Mouse (Mus musculus): ENCODE results near the gene Palm2.

Gene Palm2

DNA sequence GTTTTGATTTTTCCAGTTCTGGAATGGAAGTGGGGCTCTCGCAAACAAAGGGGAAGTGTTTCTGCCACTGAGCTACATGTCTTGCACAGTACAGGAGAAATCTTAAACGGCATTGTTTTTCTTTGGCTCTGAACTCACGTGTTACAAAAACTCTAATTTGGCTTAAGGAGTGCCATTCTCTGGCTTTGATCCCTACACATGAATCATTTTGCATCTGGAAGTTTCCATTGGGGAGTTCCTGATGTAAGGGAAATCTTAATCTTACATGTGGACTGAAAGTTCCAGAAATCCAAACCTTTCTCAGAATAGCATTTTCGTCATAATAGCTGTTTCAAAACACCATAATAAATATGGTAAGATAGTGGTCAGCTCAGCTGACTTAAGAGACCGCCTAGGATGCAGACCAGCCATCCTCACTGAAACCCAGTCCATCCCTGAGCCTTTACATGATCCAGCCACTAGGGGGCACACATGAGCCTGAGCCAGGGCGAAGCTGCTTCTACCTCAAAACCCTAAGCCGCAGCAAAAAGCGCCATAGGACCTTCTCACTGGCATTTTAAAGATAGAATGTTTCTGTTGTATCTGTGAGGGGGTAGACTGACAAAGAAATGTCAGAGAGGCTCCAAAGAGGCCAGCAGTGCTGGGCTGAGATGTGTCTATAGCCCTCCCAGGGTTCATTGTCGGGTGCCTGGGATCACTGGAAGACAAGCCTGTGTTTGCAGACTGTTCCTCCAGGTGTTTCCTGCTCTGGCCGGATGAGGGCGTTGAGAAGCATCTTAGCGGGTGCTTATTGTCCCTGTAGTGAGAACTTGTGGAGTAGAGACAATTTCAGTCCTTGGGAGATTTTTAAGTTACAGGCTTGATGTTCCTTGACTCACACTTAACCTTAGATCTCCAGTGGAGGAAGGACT, 239.2 kb downstream of the Palm2 start:
- peak; percentile 72 to 88 for DNase-seq

DNA sequence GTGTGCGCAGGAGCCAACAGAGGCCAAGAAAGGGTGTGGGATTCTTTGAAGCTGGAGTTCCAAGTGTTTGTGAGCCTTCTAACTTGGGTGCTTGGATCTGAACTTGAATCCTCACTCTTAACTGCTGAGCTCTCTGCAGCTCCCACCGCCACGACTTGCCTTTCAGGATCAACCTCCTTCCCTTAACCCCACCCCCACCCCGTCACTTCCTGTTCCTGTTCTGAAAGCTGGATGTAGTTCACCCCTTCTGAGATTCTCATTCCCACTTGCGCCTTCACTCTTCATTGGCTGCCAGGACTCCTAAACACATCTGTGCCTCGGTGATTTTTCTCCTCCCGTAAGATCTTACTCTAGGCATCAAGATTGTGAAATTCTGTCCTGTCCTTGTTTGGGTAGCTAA, 240.3 kb downstream of the Palm2 start:
- DNase-seq = no peak

DNA sequence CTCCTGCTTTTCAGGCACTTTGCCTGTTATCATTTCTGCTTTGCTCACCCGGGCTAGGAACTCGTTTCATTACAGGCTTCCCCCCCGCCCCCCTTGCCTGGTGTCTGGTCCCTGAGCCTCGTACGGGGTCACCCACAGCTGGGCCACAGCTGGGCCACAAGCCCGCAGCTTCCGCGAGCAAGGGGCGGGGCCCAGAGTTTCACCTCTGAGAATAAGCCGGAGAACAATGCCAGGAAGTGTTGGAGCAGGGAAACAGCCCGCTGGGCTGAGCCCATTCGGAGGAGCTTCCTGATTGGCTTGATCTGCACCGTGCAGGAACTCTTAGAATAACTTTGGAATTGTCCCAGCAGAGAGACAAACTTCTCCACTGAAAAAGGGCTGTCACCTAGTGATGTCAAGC, 241.3 kb downstream of the Palm2 start:
- peak; percentile 39 to 55 for DNase-seq

DNA sequence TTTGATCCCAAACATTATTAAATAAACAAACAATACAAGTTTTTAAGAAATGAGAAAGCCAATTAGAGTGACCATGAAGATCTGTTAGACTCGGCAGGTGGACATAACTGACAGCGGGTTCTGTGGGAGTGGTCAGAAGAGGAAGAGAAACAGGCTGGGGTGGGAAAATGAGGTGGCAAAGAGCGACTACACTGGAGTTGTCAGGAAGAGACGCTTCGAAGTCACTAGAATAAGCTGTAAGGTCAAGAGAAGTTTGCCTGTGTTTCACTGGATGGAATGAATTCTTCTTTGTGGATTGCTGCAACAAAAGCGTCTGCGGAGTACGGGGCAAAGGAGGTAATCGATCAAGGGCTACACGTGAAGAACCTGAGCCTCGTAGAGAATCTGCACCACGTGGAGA, 243.9 kb downstream of the Palm2 start:
- no peak for DNase-seq

DNA sequence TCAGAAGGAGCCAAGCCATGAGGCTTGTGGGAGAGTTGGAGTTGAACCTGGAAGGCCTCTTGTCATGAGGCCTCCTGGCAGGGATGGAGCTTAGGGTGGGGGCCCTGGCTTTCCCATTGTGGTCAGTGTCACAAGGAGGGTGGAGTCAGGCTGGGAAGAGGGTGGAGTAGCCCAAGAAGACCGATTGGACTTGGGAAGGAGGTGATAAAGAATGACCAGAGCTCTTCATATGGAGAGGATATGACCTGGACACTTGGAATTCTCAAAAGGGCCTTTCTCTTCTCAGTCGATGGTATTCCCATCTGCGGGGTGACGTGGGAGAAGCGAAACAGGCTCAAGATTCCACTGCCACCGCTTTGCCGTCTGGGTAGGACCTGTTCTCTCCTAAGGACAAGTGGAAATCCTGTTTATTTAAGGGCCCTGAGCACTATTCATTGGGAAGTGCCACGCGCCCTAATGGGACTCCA, 245.0 kb downstream of the Palm2 start:
- no peak for DNase-seq

DNA sequence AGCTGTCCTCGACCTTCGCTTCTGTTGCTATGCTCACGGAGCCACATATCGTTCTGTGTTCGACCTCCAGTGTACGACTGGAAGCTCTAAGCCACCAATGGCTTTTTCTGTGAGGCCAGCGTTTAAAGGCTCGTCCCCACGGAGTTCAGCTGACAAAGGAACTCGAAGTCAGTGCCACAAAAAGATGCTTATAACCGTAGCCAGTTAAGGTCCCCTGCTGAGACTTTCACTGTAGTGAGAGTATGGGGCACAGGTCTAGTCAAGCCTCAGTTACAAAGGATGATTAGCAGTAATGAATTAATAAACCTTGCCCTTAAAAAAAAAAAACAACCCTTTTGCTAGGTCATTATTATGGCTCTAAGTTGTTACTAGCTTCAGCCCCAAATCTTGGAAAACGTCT, 246.1 kb downstream of the Palm2 start:
- DNase-seq = no peak

DNA sequence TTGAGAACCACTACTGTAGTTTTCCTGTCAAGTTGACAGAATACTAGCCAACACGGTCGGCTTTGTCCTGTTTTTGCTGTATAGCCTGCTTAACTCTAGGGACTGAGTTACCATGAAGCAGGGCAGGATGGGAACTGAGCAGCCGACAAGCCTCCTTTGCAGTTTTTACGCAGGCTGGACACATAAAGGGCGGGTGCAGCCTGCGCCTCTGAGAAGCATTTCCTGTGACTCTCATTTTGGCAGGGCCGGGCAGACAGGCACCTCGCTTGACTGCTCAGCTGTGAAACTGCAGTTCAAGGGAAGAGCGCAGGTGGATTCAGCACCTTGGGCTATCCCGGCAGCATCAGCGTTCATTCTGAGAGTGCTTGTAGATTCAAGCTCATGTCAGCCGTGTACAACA, 247.5 kb downstream of the Palm2 start:
- peak; percentile 75 to 79 for DNase-seq

DNA sequence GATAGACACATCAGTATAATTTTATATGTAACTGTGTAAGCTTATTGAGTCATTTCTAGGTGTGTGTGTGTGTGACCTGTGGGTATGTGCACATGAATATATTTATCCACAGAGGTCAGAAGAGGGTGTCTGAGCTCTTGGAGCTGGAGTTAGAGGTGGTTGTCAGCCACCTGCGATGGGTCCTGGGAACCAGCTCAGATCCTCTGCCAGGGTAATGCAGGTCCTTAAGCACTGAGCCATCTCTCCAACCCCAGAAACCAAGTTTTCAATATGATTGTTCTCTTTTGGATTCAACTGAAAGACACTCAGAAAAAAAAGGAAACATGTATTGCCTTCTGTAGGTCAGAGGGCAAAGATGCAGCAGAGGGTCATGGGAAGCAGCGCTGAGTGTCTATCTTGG, 248.3 kb downstream of the Palm2 start:
- no peak for DNase-seq

DNA sequence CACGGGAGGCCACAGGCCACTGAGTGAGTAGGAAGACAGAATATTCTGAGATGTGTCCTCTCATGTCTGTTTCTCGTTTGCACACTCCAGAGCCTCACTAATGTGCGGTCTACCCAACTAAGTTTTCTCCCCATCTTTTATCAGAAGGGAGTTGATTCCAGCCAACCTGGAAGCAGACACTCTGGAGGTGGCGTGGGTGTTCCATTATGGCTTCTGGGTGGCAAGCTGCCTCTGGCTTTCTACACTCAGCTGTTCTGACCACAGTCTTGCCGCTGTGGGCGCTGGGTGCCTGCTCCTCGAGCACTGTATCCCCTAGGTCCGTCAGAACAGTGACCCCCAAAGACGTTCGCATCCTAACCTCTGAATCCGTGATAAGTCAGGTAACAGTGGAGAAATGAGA, 248.9 kb downstream of the Palm2 start:
- no peak for DNase-seq

DNA sequence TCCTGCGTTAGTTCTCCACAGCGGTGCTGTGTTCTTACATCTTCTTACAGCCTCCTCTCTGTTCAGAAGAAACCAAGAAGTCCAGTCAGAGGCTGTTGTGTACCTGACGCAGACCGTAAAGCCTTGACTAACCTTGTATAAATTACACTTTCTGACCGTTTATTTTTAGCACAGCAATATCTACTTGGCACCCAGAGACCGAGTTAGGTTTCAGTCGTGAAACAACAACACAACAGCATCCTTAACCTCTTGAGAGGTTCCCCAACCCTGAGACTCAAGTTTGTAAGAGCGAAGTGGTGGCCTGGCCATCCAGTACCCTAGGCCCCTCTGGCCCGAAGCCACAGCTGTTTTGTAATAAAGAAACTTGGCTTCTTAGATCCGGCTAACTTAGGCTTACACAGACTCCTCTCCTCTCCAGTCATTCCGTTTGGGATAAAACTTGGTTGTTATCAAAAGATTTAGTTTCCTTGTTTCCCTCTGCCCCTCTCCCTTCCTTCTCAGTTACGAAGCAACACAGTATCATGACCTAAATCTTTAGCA, 250.7 kb downstream of the Palm2 start:
- no peak for DNase-seq

DNA sequence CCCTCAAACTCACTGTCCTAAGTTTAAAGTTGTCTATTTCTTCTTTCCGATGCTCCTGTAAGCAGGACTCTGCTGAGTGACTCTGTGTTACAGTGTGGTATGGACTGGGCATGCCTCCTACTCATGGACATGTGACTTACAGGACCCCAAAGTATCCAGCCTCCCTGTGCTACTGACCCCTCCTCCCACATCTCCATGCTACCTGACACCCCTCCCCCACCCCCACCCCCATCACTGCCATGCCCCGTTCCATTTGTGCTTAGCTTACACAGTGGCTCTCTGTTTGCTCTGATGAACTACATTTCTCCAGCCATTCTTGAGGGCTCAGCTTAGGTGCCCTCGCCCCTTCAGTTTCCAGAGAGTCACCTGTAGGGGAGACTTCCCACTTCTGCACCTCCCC, 252.7 kb downstream of the Palm2 start:
- no peak for DNase-seq

DNA sequence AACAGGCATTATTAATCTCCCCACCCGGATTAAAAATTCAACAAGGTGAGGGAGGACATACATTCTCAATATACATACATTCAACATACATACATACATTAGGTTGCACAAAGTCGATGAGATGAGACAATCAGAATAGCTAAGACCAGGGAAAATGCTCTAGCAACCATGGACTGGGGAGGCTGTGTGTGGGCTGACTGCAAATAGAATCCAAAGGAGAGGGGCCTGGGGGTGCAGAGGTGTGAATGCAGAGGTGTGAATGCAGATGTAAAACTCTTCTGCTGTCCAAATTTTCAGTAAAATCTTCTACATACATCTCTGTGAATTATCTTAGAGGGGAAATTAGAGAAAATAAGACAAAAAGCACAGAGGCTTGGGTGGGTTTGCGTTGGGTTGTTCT, 253.5 kb downstream of the Palm2 start:
- DNase-seq = no peak

DNA sequence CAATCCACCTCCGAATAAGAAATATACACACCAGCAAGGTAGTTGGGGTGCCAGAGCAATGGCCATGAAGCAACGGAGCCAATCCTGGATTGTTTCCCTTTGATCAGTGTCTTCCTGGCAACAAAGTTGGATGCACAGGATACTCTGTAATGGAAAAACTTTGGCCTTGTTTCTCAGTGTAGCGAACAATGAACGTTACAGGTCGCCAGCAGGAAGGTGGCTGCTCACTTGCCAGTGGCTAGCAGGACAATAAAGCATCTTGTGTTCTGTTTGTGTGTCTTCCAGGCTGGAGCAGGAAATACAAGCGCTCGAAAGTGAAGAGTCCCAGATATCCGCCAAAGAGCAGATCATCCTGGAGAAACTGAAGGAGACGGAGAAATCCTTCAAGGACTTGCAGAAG, 254.1 kb downstream of the Palm2 start:
- DNase-seq = no peak

DNA sequence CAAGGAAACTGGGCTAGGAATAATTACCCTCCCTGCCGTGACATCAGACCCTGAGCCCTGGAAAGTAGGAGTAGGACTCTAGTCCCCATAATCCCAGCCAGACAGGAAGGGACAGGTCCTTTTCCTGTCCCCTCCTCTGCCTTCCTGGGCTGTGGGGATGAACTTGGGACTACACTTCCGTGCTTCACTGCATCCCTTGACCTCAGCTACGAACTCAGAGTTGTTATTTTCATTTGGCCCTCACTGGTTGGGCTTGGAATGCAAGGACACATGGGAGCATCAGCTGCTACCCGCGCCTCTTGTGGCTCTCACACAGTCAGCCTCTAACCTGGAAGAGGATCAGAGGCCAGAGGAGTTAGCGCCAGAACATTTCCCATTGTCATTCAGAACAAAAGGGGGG, 256.0 kb downstream of the Palm2 start:
- DNase-seq = no peak

DNA sequence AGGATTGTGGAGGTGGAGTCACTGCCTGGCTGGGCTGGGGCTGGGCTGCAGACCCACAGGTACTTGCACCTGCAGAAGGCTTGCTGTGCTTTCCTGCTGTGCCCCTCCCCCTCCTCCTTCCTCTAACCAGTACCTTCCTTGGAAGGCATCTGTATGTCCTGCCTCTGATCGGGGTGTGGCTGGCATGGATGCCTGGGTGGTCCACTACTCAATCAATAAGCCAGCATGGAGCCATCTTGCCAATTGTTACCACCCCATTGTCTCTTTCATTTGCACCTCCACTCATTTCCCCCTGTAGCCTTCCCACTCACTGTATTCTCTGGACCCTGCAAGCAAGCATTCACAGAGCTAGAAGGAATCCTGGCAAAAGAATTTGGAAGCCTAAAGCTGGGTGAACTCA, 256.8 kb downstream of the Palm2 start:
- DNase-seq = no peak

DNA sequence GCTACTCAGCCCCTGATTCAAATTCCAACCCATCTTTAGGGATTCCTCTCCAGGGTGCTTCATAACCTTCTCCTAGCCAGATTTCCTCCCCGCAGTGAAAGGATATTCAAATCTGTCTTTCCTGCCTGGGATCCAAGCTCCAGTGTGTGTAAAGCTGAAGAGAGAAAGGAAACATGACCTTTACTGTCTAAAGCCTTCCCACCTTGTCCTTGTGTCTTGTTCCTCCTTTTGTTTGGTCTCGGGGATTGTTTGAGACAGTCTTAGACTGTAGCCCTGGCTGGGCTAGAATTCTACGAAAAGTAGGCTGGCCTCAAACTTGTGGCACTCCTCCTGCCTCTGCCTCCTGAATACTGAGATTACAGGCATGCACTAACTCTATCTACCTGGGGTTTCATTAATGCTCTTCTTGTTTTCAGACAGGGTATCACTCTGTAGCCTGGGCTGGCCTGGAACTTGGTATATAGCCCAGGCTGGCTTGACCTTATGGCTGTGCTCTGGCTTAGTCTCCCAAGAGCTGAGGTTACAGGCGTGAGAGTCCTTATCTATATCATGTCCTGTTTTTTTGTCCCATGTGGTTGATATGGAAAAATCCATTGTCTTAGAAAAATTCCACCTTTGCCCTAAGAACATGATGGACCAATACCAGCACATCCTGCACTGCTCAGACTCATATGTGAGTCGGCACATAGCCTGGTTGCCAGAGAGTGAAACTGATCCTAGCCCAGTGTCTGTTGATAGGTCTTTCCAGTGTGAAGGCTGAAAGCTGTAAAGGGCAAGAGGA, 260.5 kb downstream of the Palm2 start:
- no peak for DNase-seq

DNA sequence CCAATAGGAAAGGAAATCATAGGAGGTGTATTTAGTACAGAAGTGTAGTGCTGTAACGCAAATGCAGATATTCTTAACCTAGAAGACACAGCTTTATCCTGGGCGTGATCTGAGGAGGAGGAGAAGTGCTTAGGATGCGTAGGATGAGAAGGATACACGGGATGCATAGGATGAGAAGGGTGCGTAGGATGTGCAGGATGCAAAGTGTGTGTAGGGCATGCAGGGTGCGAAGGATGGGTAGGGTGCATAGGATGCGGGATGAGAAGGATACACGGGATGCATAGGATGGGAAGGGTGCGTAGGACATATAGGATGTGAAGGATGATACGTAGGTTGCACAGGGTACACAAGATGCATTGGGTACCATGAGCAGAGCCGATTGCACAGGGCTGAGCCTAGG, 262.9 kb downstream of the Palm2 start:
- no peak for DNase-seq

DNA sequence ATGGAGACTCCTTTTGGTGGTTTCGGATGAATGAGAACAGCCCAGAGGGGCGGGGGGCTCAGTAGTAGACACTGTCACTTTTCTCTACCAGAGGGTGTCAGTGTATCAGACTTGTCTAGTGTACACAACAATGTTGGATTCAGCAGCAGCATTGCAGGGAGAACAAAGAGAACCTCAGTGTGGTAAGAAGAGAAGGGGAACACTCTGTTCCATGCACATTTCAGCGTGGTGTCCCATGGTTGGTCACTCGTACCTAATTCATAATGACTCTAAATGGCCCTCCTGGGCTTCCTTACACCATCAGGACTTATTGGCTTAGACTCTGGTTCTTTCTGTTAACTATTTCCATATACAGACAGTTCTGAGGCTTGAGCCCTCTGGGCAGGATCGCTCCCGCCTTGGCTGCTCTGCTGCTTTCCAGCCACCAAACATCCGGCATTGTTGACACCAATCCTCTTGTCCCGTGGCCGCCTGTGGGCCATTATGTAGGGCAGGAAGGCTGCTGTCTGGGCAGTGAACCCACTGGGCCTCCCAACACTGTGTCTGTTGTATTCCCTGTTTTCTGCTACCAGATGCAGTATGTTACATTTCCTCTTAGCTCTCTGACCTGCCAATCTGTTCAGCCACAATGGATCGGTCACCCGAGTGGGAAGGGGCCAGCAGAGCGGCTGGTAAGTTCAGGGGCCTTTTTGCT, 264.0 kb downstream of the Palm2 start:
- DNase-seq = no peak

DNA sequence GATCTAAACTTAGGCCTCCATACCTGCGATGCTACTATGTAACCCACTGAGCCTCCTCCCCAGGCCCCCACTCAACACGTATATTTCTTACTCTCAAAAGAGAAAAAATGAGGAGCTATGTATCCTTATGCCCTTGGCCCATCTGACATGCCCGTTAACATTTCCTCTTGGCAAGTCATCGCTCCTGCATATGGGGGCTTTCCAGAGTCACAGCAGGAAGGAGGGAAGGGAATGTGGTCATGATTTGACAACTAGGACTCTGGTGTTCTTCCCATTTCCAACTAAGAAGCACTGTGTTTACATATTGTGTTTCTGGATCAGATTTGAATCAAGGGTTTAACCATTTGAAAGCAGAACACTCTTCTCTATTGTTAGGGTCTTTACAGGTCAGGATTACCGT, 267.5 kb downstream of the Palm2 start:
- DNase-seq = no peak

DNA sequence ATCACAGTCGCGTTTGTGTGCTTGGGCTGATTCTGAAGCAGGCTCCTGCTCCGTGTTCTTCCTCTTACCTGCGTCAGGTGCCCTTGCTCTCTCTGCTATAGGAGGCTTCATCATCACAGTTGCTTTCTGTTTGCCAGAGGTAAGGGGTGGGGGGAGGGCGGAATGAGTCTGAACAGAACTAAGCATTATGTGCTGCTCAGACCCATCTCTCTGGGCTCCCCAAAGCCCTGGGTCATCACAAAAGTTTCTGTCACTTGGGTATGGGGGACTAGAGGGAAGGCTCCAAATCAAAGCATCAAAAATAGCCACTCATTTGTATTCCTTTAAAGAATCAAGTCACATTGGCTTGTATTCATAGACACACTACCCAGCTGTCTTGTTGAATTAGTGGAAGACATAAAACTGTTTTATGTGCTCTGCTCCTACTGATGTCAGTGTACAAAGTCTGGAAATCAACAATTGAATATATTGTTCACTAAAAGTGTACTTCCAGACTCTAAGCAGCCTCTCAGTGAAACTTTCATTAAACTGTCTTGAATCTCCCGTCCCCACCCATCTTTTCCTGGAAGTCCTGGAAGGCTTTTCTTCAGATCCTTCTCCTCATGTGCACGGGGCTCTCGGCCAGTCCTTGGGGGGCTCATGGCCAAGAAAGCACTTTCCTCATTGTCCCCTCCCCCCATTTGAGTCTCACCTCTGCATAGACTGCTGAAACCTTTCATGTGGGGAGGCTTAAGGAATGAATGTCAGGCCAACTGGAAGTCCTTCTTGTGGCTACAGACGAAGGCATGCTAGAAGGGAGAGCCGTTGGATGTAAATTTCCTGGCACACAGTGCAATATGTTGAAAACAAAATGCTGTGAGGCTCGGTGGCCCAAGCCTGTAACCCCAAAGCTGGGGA, 269.8 kb downstream of the Palm2 start:
- no peak for DNase-seq

DNA sequence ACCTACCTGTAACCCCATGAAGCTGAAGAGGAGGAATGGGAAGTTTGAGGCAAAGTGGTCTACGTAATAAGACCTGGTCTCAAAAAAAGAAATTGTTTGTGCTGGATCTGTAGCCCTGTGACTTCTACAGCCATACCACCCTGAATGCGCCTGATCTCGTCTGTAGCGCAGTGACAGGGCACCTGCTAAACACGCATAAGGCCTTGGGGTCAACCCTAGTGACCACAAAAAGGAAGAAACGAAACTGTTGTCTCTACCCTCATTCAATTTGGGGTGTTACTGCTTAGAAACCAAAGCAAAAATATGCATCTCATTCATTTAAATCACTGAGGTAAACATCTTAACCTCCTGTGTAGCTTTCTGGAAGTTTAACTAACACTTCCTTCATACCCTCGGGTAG, 270.5 kb downstream of the Palm2 start:
- no peak for DNase-seq

DNA sequence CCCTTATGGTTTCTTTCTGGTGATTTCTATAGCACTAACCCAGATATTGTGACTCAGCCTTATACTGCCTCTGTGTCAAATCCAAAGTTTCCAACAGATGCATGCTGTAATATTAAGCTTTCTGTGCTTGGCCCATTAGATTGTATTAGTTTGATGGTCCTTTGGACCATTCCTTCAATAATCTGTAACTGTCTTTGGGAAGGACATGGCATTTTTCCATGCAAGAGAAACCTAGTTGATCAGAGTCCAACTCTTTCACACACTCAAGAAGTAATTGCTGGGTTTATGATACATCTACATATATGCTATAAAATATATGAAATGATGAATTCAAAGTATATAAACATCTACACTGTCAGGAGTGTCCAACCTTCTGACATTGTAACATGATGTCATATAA, 281.8 kb downstream of the Palm2 start:
- DNase-seq = no peak
